Mouse (Mus musculus): ENCODE measurements around the gene Csf3.
"Not testable (repeated sequence)": the region's sequence is repeated elsewhere in the genome, so short reads cannot be mapped to it uniquely, and the experiment has no call there.

Gene Csf3

DNA sequence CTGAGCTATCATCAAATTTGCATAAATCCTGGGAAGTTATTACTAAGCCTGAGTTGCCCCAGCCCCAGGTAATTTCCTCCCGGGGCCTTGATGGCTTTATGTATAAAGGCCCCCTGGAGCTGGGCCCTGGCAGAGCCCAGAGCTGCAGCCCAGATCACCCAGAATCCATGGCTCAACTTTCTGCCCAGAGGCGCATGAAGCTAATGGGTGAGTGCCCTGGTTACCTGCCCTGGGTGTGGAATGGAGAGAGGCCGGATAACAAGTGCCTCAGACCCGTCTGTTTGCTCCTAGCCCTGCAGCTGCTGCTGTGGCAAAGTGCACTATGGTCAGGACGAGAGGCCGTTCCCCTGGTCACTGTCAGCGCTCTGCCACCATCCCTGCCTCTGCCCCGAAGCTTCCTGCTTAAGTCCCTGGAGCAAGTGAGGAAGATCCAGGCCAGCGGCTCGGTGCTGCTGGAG is at the start of gene Csf3:
Gene Csf3, plus strand, starts transcription at position 51 of the 458 bp plus-strand sequence.
- no peak for DNase-seq (ENCODE audit: low spot score in 2 of 2)

DNA sequence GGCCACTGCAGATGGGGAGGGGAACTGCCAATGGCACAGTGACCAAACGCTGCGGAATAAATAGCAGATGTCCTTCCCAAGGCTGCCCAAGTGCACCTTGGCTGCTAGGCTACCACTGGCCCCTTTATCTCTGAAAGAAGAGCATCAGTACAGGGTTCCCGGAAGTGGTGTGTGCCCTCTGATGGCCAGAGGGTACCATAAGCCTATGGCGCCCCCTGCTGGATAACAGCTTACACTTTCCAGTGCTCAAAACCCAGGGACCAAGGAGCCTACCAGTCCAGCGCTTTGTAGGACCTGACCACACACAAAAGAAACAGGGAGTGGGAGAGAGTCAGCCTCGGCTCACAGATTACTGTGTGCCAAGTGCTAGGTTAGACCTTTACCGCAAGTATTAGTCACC is 46.0 kb upstream of the Csf3 start:
- DNase-seq (ENCODE audit: low spot score in 2 of 2): peak; percentile 35 to 66

DNA sequence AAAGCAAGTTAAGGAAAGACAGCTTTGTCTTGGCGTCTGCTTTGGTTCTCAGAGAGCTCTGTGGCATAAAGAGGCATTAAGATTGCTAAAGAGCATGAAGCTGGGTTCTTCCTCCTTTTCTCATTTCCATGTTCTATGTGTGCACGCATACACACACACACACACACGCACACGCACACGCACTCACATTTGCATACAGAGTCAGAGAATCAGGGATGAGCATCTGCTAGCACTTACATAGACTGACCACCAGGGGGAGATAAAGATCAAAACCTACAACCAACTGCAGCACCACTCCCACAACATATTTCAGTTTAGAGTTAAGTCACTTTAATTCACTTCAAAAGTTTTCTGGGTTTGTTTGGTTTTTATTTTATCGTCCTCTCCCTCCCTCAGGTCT is 40.5 kb upstream of the Csf3 start:
- peak in 1 of 2 experiments; percentile 65 for DNase-seq (ENCODE audit: low spot score in 2 of 2)

DNA sequence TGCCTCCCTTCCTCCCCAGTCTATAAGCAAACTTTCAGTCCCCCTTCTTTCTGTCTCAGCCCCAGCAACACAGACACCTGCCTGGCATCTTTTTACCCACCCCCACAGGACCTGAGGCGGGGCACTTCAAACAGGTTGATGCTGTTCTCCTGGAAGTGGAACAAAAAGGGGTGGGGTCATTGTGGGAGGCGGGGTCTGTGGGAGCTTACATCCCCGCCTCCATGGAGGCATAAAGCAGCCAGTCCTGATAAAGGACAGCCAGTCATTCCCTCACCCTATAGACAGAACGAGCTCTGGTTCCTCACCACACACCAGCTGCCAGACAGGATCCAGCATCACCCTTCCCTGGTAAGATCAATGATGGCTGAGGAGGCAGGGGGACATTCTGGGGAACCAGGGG is 37.0 kb upstream of the Csf3 start, which contains the start of gene Gsdma:
Gene Gsdma, plus strand, starts transcription at position 261 of the 400 bp plus-strand sequence.
- DNase-seq (ENCODE audit: low spot score in 2 of 2): no peak

- DNase-seq (ENCODE audit: low spot score in 2 of 2): no peak
Measured at GRCm38 (mm10) chr11:98668984-98669383, 32.1 kb upstream of the Csf3 start.

- no peak for DNase-seq (ENCODE audit: low spot score in 2 of 2)
Measured at GRCm38 (mm10) chr11:98671284-98671815, 29.7 kb upstream of the Csf3 start.

DNA sequence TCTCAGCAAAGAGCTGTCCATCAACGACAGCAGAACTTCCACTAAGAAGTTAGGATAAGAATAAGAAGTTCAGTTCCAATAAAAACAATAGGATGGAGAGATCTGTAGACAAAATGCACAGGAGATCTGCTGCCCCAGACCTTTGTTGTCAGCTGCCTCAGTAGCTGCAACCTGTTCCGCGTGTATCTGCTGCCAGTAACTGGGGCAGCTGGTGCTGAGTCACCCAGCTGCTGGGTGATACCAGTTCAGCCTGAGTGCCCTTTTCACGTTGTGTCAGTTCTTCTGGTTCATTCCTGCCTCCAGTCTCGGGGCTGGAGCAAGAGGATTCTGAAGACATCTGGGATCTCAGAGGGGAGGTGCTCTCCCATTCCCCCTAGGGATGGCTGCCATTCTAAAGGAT is 29.2 kb upstream of the Csf3 start:
- DNase-seq (ENCODE audit: low spot score in 2 of 2): no peak

DNA sequence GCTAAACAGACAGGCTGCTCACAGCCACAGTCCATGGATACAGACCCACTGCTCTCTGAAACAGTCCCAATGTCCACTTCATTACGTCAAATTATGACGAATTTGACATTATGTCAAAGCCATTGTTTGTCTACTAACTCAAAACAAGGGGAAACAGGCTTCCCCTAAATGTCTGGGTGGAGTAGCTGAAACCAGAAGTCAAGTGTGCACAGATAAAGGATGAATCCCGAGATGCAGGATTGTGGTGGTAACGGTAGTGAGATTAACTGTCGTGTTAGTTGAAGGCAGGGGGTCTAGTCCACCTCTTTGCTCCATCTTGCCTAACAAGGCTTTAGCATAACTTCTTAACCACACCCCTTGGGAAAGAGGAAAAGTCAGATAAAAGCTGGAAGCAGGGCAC is 28.6 kb upstream of the Csf3 start:
- DNase-seq (ENCODE audit: low spot score in 2 of 2): no peak

DNA sequence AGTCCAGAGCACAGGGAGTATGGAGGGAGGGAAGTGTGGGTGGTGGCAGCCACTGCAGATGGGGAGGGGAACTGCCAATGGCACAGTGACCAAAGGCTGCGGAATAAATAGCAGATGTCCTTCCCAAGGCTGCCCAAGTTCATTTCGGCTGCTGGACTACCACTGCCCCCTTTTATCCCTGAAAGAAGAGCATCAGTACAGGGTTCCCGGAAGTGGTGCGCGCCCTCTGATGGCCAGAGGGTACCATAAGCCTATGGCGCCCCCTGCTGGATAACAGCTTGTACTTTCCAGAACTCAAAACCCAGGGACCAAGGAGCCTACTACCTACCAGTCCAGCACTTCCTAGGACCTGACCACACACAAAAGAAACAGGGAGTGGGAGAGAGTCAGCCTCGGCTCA is 27.9 kb upstream of the Csf3 start:
- peak; percentile 25 to 65 for DNase-seq (ENCODE audit: low spot score in 2 of 2)

DNA sequence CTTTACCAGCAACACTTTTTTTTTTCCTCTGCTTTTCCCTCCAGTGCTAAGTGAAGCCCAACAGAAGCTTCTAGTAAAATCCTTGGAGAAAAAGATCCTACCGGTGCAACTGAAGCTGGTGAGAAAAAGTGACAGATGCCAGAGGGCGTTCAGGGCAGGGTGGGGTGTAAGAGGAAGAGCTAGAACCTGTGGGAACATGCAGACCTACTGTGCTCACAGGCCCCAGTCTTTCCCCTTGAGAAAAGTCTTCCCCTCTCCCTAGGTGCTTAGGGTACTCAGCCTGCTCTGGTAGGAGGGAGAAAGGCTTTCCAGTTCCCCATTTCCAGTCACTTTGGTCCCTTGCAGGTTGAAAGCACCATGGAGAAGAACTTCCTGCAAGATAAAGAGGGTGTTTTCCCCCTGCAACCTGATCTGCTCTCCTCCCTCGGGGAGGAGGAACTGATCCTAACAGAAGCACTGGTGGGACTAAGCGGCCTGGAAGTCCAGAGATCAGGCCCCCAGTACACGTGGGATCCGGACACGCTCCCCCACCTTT is 25.2 kb upstream of the Csf3 start:
- DNase-seq (ENCODE audit: low spot score in 2 of 2): no peak

DNA sequence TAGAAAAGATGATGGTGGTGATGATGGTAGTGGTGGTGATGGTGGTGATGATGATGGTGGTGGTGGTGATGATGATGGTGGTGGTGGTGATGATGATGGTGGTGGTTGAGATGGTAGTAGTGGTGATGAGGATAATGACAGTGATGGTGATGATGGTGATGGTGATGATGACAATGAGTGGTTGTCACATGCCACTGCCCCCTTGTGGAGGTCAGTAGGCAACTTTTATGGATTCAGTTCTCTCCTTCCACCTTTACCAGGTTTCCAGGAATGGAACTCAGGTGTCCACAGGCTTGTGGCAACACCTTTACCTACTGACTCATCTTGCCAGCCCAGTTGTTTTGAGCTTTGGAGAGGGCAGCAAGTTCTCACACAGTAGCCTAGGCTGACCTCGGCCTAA is 21.0 kb upstream of the Csf3 start:
- DNase-seq (ENCODE audit: low spot score in 2 of 2): no peak

- not testable (repeated sequence) for DNase-seq (ENCODE audit: low spot score in 2 of 2)
Measured at GRCm38 (mm10) chr11:98680595-98680994, 20.5 kb upstream of the Csf3 start.

DNA sequence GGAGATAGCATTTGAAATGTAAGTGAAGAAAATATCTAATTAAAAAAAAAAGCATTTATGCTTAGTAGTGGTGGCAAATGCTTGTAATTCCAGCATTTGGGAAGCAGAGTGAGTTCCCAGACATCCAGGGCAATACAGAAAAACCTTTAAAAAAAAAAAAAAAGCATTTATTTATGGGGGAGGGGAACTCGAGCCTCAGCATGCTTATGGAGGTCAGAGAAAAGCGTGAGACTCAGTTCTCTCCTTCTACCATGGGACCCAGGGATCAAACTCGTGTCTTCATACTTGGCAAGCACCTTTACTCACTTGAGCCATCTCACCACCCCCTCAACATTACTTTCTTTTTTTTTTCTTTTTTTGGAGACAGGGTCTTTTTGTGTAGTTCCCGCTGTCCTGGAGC is 19.9 kb upstream of the Csf3 start:
- no peak for DNase-seq (ENCODE audit: low spot score in 2 of 2)

- peak; percentile 91 to 93 for DNase-seq (ENCODE audit: low spot score in 2 of 2)
Measured at GRCm38 (mm10) chr11:98681786-98682745, 19.0 kb upstream of the Csf3 start, which contains the start of gene Psmd3. Gene Psmd3 (plus strand): TSS chr11:98682554.

- no peak for DNase-seq (ENCODE audit: low spot score in 2 of 2)
Measured at GRCm38 (mm10) chr11:98682811-98683210, 18.3 kb upstream of the Csf3 start.

DNA sequence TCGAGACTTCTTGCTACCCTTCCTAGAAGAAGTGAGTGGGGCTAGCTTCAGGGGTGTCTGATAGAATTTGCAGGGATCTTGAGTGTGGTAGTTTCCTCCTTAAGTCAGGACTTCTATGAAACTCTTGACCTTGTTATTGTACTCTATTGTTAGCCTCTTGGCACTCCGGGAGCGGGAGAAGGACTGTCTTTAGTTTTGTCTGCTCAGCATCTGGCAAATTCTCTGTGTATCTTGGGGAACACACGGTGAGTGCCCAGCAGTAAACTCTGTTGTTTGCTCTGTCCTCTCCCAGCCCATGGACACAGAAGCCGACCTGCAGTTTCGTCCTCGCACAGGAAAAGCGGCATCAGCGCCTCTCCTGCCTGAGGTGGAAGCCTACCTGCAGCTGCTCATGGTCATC is 15.4 kb upstream of the Csf3 start:
- DNase-seq (ENCODE audit: low spot score in 2 of 2): no peak

- DNase-seq (ENCODE audit: low spot score in 2 of 2): no peak
Measured at GRCm38 (mm10) chr11:98686976-98687375, 14.1 kb upstream of the Csf3 start.

- no peak for DNase-seq (ENCODE audit: low spot score in 2 of 2)
Measured at GRCm38 (mm10) chr11:98688009-98688408, 13.1 kb upstream of the Csf3 start.

- peak; percentile 72 to 75 for DNase-seq (ENCODE audit: low spot score in 2 of 2)
Measured at GRCm38 (mm10) chr11:98693201-98693600, 7.9 kb upstream of the Csf3 start.

DNA sequence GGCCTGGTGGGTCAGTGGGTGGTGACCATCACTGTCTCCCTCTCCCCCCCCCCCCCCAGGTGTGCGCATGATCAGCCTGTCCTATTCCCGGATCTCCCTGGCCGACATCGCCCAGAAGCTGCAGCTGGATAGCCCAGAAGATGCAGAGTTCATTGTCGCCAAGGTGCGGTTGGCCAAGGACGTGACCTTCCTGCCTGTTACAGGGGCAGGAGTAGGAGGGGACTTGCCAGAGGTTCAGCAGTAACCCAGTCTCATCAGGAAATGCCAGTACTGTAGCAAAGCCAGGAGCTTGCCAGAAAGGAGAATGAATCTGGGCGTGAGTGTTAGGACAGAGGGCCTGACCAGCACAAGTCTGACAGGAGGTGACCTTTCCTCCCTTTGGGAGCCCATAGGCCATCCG is 7.3 kb upstream of the Csf3 start:
- no peak for DNase-seq (ENCODE audit: low spot score in 2 of 2)

GRCm38 (mm10) chr11:98694301-98694700 is 6.8 kb upstream of the Csf3 start:
- no peak for DNase-seq (ENCODE audit: low spot score in 2 of 2)

DNA sequence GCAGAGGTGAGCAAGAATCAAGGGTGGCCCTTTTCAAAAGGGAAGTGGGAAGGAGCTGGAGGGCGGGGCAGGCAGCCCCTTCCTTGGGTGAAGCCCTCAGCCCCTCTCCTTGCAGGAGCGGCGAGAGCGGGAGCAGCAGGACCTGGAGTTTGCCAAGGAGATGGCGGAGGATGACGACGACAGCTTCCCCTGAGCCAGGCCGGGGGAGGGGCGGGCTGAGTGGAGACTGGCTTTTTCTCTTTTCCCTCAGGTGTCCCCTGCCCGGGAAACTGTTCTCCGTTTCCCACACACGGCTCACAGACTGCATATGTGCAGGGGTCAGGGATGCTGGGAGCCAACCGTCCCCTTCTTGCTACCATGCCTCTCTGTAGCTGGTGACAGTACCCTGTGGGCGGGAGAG is 5.7 kb upstream of the Csf3 start:
- DNase-seq (ENCODE audit: low spot score in 2 of 2): no peak
